Mouse (Mus musculus) urinary bladder, postnatal 10 days (tissue): ENCODE data around the gene Gm6205.
"Not testable (repeated sequence)": the region's sequence is repeated elsewhere in the genome, so short reads cannot be mapped to it uniquely, and the experiment has no call there.

Experiments used
- DNase-seq: peaks from one replicate; pipeline ENCODE4 v3.0.0; 2022; ENCODE audit warnings: low spot score

Gm6205 gene

DNA sequence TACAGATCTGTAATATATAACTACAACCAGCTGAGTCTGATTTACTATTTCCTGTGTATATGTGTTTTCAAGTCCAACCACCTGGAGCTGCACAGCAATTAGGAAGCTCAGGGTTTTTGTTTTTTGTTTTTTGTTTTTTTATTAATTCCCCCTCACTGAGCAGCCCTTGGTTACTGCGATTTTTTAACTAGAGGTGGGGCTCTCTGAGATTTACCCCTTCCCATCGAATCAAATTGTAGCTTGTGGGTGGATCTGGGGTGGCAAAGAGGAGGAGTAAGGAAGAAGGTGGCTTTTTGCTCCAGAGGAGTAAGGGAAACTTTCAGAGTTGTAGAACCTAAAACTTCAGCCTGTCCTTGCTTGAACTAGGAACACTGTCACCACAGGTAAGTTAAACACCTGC is at the start of gene Gm6205:
Gm6205 (plus strand) TSS at position 301 of the 400 bp plus-strand sequence.
- DNase-seq, result not testable (repeated sequence)

- DNase-seq, result not testable (repeated sequence)
Observed at GRCm38 (mm10) chr5:94616242-94616641, 31.9 kb upstream of the Gm6205 start, which contains the start of gene Gm3147. TSS of gene Gm3147 (minus strand) at chr5:94616342.

DNA sequence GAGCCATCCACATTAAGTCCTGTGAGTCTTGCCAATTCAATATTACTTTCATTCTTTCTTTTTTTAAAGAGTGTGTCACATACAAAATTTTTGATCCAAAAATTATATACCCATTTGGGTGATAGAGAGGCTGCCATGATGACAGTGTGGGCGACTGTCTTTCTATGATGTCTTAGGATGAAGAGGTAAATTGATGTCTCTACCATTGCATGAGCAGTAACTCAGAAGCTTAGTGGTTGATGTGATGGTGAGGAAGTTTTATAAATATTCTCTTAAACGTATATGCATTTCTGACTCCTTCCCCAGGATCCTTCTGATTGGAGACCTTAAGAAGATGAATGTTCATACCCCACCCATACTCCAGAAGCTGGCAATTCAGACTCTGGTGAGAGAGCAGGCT is 24.5 kb upstream of the Gm6205 start, which contains the start of gene Gm6509:
Gm6509 (plus strand) TSS at position 301 of the 400 bp plus-strand sequence.
- not testable (repeated sequence) for DNase-seq
